Comparison of ENCODE assay signal across 14 mouse cellular contexts in the genomic region with DNA sequence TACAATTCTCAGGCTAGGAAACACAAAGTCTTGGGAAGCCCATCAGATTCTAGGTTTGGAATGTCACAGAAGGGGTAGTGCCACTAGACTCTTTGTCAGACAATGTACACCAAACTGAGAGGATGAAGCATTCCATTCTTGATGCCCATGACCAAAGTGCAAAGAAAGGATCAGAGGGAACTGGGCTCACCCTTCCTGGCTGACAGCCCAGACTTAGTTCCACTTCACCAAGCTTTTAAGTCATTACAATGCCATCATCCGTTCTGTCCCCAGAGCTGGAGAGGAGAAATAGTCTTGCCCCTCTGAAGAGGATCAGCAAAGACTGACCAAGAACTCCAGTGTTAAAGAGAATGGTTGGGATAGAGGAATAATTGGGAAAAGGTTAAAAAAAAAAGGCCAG. TPM values are rescaled to one million over a fixed set of nuclear protein-coding genes. Genes with fewer than 3 reads are reported as not detected.
A peak's percentile ranks its signal among the peaks of the same experiment; 100 is the strongest.
DNase-seq lines count a peak whose midpoint lies in the region; ATAC-seq and TF ChIP-seq lines count a peak whose summit lies in the region.
"Had no signal": no experiment of that assay in that cellular context is flagged by ENCODE, and none has a peak within 500 bp of the region (broad histone marks: within the 10 kb centered on the region; RNA-seq: fewer than 3 reads in every experiment).

No protein-coding gene starts in this region.

- no peak overlapping the region for H3K4me3 ChIP-seq in embryonic facial prominence, embryonic 14.5 days (ENCODE audit: low read depth, low read length)
- no peak overlapping the region for H3K4me3 ChIP-seq in embryonic facial prominence, embryonic 10.5 days
- H3K4me3 ChIP-seq in lung, adult 2 months (replicated peaks; ENCODE audit: extremely low read depth, low read depth, low read length): no peak overlapping the region
- H3K4me3 ChIP-seq: forebrain, embryonic 12.5 days had no signal

- no peaks in the 10 kb centered on the region for H3K27me3 ChIP-seq in embryonic facial prominence, embryonic 14.5 days (replicated peaks; ENCODE audit: control insufficient read depth, insufficient read depth, low read length)
- no peaks in the 10 kb centered on the region for H3K27me3 ChIP-seq in embryonic facial prominence, embryonic 10.5 days (replicated peaks; ENCODE audit: low read depth, poor library complexity, severe bottlenecking)
- H3K27me3 ChIP-seq: forebrain, embryonic 12.5 days had no signal

- H3K36me3 ChIP-seq in embryonic facial prominence, embryonic 14.5 days (ENCODE audit: control insufficient read depth, insufficient read depth, low read length): peaks cover 20% of the 10 kb centered on the region
- H3K36me3 ChIP-seq in embryonic facial prominence, embryonic 10.5 days (replicated peaks): peaks cover 36% of the 10 kb centered on the region
- H3K36me3 ChIP-seq: forebrain, embryonic 12.5 days had no signal

- H3K9me3 ChIP-seq in embryonic facial prominence, embryonic 14.5 days (ENCODE audit: control insufficient read depth, low read length): no peaks in the 10 kb centered on the region
- H3K9me3 ChIP-seq in embryonic facial prominence, embryonic 10.5 days: no peaks in the 10 kb centered on the region
- H3K9me3 ChIP-seq: forebrain, embryonic 12.5 days had no signal

- no peak for TF ChIP-seq CTCF in lung, adult 2 months (IDR thresholded peaks at IDR 0.05; ENCODE audit: insufficient read depth, low read length)

- 0 out of 2 replicates have a peak, but pooled peaks have one; percentile 26 for ATAC-seq in embryonic facial prominence, embryonic 14.5 days (ENCODE audit: low read depth)
- peak; percentile 14; the same call in 1 of the 2 replicates for ATAC-seq in megakaryocyte progenitor cell, adult 5-6 weeks (replicated peaks; ENCODE audit: poor library complexity)

- no peak overlapping the region for H3K27ac ChIP-seq in embryonic facial prominence, embryonic 14.5 days (replicated peaks; ENCODE audit: low read depth, low read length)
- H3K27ac ChIP-seq in embryonic facial prominence, embryonic 10.5 days (replicated peaks): no peak overlapping the region
- H3K27ac ChIP-seq: forebrain, embryonic 12.5 days had no signal

- H3K9ac ChIP-seq in embryonic facial prominence, embryonic 14.5 days (ENCODE audit: low read depth, low read length): no peak overlapping the region
- H3K9ac ChIP-seq: forebrain, embryonic 12.5 days had no signal

- 47% methylated on average over 1 of the region's 1 CpGs for WGBS in embryonic facial prominence, embryonic 14.5 days
- WGBS in embryonic facial prominence, embryonic 10.5 days: 55% methylated on average over 1 of the region's 1 CpGs
- WGBS in lung, adult 2 months: 7% methylated on average over 1 of the region's 1 CpGs

- TF ChIP-seq POLR2A in lung, adult 2 months (IDR thresholded peaks at IDR 0.05; ENCODE audit: borderline replicate concordance, extremely low read depth, low read depth, low read length): no peak

- no peak overlapping the region for H3K4me2 ChIP-seq in embryonic facial prominence, embryonic 14.5 days (ENCODE audit: low read depth, low read length)
- H3K4me2 ChIP-seq: forebrain, embryonic 12.5 days had no signal

- H3K4me1 ChIP-seq in embryonic facial prominence, embryonic 14.5 days (ENCODE audit: control insufficient read depth, insufficient read depth, low read length): 0 out of 2 replicates have a peak, but pooled peaks cover 4% of the 10 kb centered on the region
- no peaks in the 10 kb centered on the region for H3K4me1 ChIP-seq in embryonic facial prominence, embryonic 10.5 days
- H3K4me1 ChIP-seq in lung, adult 2 months (ENCODE audit: control insufficient read depth, insufficient read depth, low read length): peaks cover 29% of the 10 kb centered on the region

- DNase-seq in embryonic facial prominence, embryonic 14.5 days (ENCODE audit: low spot score): peak; percentile 40
- no peak for DNase-seq in embryonic facial prominence, embryonic 10.5 days (ENCODE audit: low spot score)
- peak; percentile 35 to 67 for DNase-seq in lung, adult 18-20 months
- DNase-seq in lung, adult 2 months: no peak
- DNase-seq in kidney, postnatal 10 days: peak; percentile 75
- no peak for DNase-seq in ovary, postnatal 36 days (ENCODE audit: low spot score)
- DNase-seq in right cerebral cortex, postnatal 14 days: no peak
- DNase-seq: cerebellum, adult 9-11 months had no signal

RNA-seq across cellular contexts. Expression of a gene that starts 20.1 kb away (rescaled TPM):
- 170 and 175 TPM in 2 replicates for polyA plus RNA-seq in embryonic facial prominence, embryonic 14.5 days (2014; fragmentation: Nextera tagmentation; extraction: Ambion mirVana)
- polyA plus RNA-seq in embryonic facial prominence, embryonic 10.5 days (2016; fragmentation: Nextera tagmentation; extraction: Ambion mirVana): 50.7 and 57.8 TPM in 2 replicates
- 68.8 and 78.1 TPM in 2 replicates for polyA plus RNA-seq in lung, adult 2 months (2012; rRNA removed)
- total RNA-seq in megakaryocyte progenitor cell, adult 5-6 weeks (2015): 178 and 204 TPM in 2 replicates
- total RNA-seq in megakaryocyte progenitor cell, adult 5-6 weeks (2017): 187 and 234 TPM in 2 replicates

RNA-seq across cellular contexts. Expression of a gene that starts 41.9 kb away (rescaled TPM):
- polyA plus RNA-seq in embryonic facial prominence, embryonic 14.5 days (2014; fragmentation: Nextera tagmentation; extraction: Ambion mirVana): not detected in 2 replicates
- not detected in 2 replicates for polyA plus RNA-seq in embryonic facial prominence, embryonic 10.5 days (2016; fragmentation: Nextera tagmentation; extraction: Ambion mirVana)
- not detected in 2 replicates for polyA plus RNA-seq in lung, adult 2 months (2012; rRNA removed)
- not detected in 2 replicates for total RNA-seq in megakaryocyte progenitor cell, adult 5-6 weeks (2015)
- not detected in 2 replicates for total RNA-seq in megakaryocyte progenitor cell, adult 5-6 weeks (2017)
- total RNA-seq: heart, adult 8-10 months; layer of hippocampus, adult 18-20 months had no signal
- polyA plus RNA-seq: C2C12; forebrain, embryonic 12.5 days; stomach, embryonic 14.5 days had no signal

Comparison
In these comparisons a context has a peak if more than half of its experiments do, and no peak if none do; other contexts are left out.
1. DNase-seq: peak in embryonic facial prominence, embryonic 14.5 days (single experiment), lung, adult 18-20 months (2 of 2) and kidney, postnatal 10 days (single experiment); none in embryonic facial prominence, embryonic 10.5 days (single experiment), lung, adult 2 months (single experiment), ovary, postnatal 36 days (single experiment) and right cerebral cortex, postnatal 14 days (single experiment).